Mouse (Mus musculus): ENCODE data around the gene Hck. TPM values are rescaled to one million over a fixed set of nuclear protein-coding genes. Genes with fewer than 3 reads are reported as not detected.

Gene Hck
- total and polyA plus RNA-seq, 3 experiments: 1.5 to 2.9 (median 1.5) TPM

- peak; percentile 70; the same call in 1 of the 2 replicates for TF ChIP-seq EP300 (IDR thresholded peaks at IDR 0.05; ENCODE audit: insufficient read depth, low read depth, low read length)
- no peak for TF ChIP-seq POLR2A (IDR thresholded peaks at IDR 0.05; ENCODE audit: insufficient read depth, low read depth, low read length)
- TF ChIP-seq CTCF (IDR thresholded peaks at IDR 0.05): peak; percentile 93
- 12% methylated on average over 3 of the region's 3 CpGs for WGBS
- no peaks in the 10 kb centered on the region for H3K27me3 ChIP-seq (ENCODE audit: control insufficient read depth, insufficient read depth, low read length)
- DNase-seq: peak; percentile 64 to 76
- no peaks in the 10 kb centered on the region for H3K79me2 ChIP-seq (replicated peaks; ENCODE audit: control insufficient read depth, insufficient read depth, low read length)
- H3K4me3 ChIP-seq: no peak overlapping the region
- no peaks in the 10 kb centered on the region for H3K36me3 ChIP-seq (ENCODE audit: control insufficient read depth, insufficient read depth, low read length)
- no peak overlapping the region for H3K27ac ChIP-seq
- intact Hi-C loops (cut with DNase I): loop anchor here (1.0 to 5.0 kb wide), 3 partner anchors 95 to 439 kb away; partner anchors contain the start of genes Plagl2 and Pofut1
- no peaks in the 10 kb centered on the region for H3K4me1 ChIP-seq (ENCODE audit: control insufficient read depth, insufficient read depth, low read length)
- no peak overlapping the region for H3K9ac ChIP-seq (ENCODE audit: low read depth, low read length)
Observed at GRCm38 (mm10) chr2:153147715-153148114, 39.4 kb downstream of the Hck start.

- Histone ChIP-seq H3K4me3 (no peak overlapping the region), H3K27ac (no peak overlapping the region), H3K9ac (ENCODE audit: low read depth, low read length) (no peak overlapping the region), H3K36me3 (ENCODE audit: control insufficient read depth, insufficient read depth, low read length) (no peaks in the 10 kb centered on the region), H3K4me1 (ENCODE audit: control insufficient read depth, insufficient read depth, low read length) (no peaks in the 10 kb centered on the region), H3K79me2 (replicated peaks; ENCODE audit: control insufficient read depth, insufficient read depth, low read length) (no peaks in the 10 kb centered on the region), H3K27me3 (ENCODE audit: control insufficient read depth, insufficient read depth, low read length) (no peaks in the 10 kb centered on the region)
- DNase-seq: no peak
- no peak for TF ChIP-seq POLR2A (IDR thresholded peaks at IDR 0.05; ENCODE audit: insufficient read depth, low read depth, low read length)
- no peak for TF ChIP-seq EP300 (IDR thresholded peaks at IDR 0.05; ENCODE audit: insufficient read depth, low read depth, low read length)
- no peak for TF ChIP-seq CTCF (IDR thresholded peaks at IDR 0.05)
- WGBS: 71% methylated on average over 3 of the region's 3 CpGs
- intact Hi-C loops (cut with DNase I): loop anchor here (5.0 kb wide), 1 partner anchor 93 kb away; the partner anchor contains the start of genes Plagl2 and Pofut1
Observed at GRCm38 (mm10) chr2:153149742-153150141, 41.5 kb downstream of the Hck start.

DNA sequence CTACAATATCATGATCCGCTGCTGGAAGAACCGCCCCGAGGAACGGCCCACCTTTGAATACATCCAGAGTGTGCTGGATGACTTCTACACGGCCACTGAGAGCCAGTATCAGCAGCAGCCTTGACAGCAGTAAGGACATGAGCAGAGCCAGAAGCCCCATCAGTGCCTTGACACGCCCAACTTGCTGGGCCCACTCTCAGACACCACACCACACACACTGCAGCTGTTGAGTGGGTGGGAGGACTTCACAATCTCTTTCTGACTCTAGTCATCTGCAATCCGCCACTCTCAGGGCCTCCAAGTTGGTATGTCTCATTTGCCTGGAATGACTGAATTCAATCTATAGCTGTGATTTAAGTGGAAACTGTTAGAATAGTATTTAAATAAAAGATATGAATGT lies 42.8 kb downstream of the Hck start:
- 59% methylated on average over 7 of the region's 7 CpGs for WGBS
- Histone ChIP-seq H3K9ac (ENCODE audit: low read depth, low read length) (no peak overlapping the region), H3K4me3 (no peak overlapping the region), H3K36me3 (ENCODE audit: control insufficient read depth, insufficient read depth, low read length) (no peaks in the 10 kb centered on the region), H3K27me3 (ENCODE audit: control insufficient read depth, insufficient read depth, low read length) (no peaks in the 10 kb centered on the region), H3K27ac (no peak overlapping the region), H3K79me2 (replicated peaks; ENCODE audit: control insufficient read depth, insufficient read depth, low read length) (no peaks in the 10 kb centered on the region), H3K4me1 (ENCODE audit: control insufficient read depth, insufficient read depth, low read length) (no peaks in the 10 kb centered on the region)
- no peak for DNase-seq
- intact Hi-C loops (cut with DNase I): no loop called here
- TF ChIP-seq POLR2A (IDR thresholded peaks at IDR 0.05; ENCODE audit: insufficient read depth, low read depth, low read length): no peak
- TF ChIP-seq CTCF (IDR thresholded peaks at IDR 0.05): no peak
- no peak for TF ChIP-seq EP300 (IDR thresholded peaks at IDR 0.05; ENCODE audit: insufficient read depth, low read depth, low read length)

- Histone ChIP-seq H3K27ac (no peak overlapping the region), H3K27me3 (ENCODE audit: control insufficient read depth, insufficient read depth, low read length) (no peaks in the 10 kb centered on the region), H3K36me3 (ENCODE audit: control insufficient read depth, insufficient read depth, low read length) (no peaks in the 10 kb centered on the region), H3K4me3 (no peak overlapping the region), H3K79me2 (replicated peaks; ENCODE audit: control insufficient read depth, insufficient read depth, low read length) (no peaks in the 10 kb centered on the region), H3K9ac (ENCODE audit: low read depth, low read length) (no peak overlapping the region), H3K4me1 (ENCODE audit: control insufficient read depth, insufficient read depth, low read length) (no peaks in the 10 kb centered on the region)
- 50% methylated on average over 8 of the region's 8 CpGs for WGBS
- intact Hi-C loops (cut with DNase I): no loop called here
- no peak for TF ChIP-seq EP300 (IDR thresholded peaks at IDR 0.05; ENCODE audit: insufficient read depth, low read depth, low read length)
- no peak for TF ChIP-seq POLR2A (IDR thresholded peaks at IDR 0.05; ENCODE audit: insufficient read depth, low read depth, low read length)
- TF ChIP-seq CTCF (IDR thresholded peaks at IDR 0.05): no peak
- no peak for DNase-seq
Observed at GRCm38 (mm10) chr2:153151926-153152665, 43.8 kb downstream of the Hck start.

GRCm38 (mm10) chr2:153153033-153153450 lies 44.8 kb downstream of the Hck start:
- intact Hi-C loops (cut with DNase I): no loop called here
- Histone ChIP-seq H3K4me3 (no peak overlapping the region), H3K79me2 (replicated peaks; ENCODE audit: control insufficient read depth, insufficient read depth, low read length) (no peaks in the 10 kb centered on the region), H3K4me1 (ENCODE audit: control insufficient read depth, insufficient read depth, low read length) (no peaks in the 10 kb centered on the region), H3K36me3 (ENCODE audit: control insufficient read depth, insufficient read depth, low read length) (no peaks in the 10 kb centered on the region), H3K27ac (no peak overlapping the region), H3K9ac (ENCODE audit: low read depth, low read length) (no peak overlapping the region), H3K27me3 (ENCODE audit: control insufficient read depth, insufficient read depth, low read length) (no peaks in the 10 kb centered on the region)
- DNase-seq: no peak
- 37% methylated on average over 4 of the region's 4 CpGs for WGBS
- TF ChIP-seq POLR2A (IDR thresholded peaks at IDR 0.05; ENCODE audit: insufficient read depth, low read depth, low read length): no peak
- TF ChIP-seq EP300 (IDR thresholded peaks at IDR 0.05; ENCODE audit: insufficient read depth, low read depth, low read length): no peak
- TF ChIP-seq CTCF (IDR thresholded peaks at IDR 0.05): no peak

DNA sequence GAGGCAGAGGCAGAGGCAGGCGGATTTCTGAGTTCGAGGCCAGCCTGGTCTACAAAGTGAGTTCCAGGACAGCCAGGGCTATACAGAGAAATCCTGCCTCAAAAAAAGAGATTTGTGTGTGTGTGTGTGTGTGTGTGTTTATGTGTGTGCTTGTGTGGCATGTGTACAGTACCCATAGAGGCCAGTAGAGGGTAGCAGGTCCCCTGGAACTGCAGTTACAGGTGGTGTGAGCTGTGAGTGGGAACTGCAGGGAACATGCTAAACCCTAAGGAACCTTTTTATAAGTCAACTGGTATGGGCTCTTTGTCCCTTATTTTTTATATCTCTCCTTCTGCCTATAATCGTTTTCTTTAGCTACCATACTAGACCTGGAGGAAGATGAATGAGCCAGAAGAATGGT lies 49.0 kb downstream of the Hck start:
- no peak overlapping the region for H3K27ac ChIP-seq
- H3K36me3 ChIP-seq (ENCODE audit: control insufficient read depth, insufficient read depth, low read length): no peaks in the 10 kb centered on the region
- no peaks in the 10 kb centered on the region for H3K27me3 ChIP-seq (ENCODE audit: control insufficient read depth, insufficient read depth, low read length)
- 0 out of 2 replicates have a peak, but pooled peaks cover 2% of the 10 kb centered on the region for H3K4me1 ChIP-seq (ENCODE audit: control insufficient read depth, insufficient read depth, low read length)
- no peak for TF ChIP-seq POLR2A (IDR thresholded peaks at IDR 0.05; ENCODE audit: insufficient read depth, low read depth, low read length)
- TF ChIP-seq EP300 (IDR thresholded peaks at IDR 0.05; ENCODE audit: insufficient read depth, low read depth, low read length): no peak
- peak; percentile 32 for TF ChIP-seq CTCF (IDR thresholded peaks at IDR 0.05)
- no peak for DNase-seq
- H3K79me2 ChIP-seq (replicated peaks; ENCODE audit: control insufficient read depth, insufficient read depth, low read length): 0 out of 2 replicates have a peak, but pooled peaks cover 2% of the 10 kb centered on the region
- intact Hi-C loops (cut with DNase I): no loop called here
- no peak overlapping the region for H3K4me3 ChIP-seq
- H3K9ac ChIP-seq (ENCODE audit: low read depth, low read length): no peak overlapping the region
- 71% methylated on average over 2 of the region's 3 CpGs for WGBS

Data from heart, adult 2 months (tissue).